Mouse (Mus musculus): ENCODE data around the gene Pnmal1.

The Pnmal1 gene

DNA sequence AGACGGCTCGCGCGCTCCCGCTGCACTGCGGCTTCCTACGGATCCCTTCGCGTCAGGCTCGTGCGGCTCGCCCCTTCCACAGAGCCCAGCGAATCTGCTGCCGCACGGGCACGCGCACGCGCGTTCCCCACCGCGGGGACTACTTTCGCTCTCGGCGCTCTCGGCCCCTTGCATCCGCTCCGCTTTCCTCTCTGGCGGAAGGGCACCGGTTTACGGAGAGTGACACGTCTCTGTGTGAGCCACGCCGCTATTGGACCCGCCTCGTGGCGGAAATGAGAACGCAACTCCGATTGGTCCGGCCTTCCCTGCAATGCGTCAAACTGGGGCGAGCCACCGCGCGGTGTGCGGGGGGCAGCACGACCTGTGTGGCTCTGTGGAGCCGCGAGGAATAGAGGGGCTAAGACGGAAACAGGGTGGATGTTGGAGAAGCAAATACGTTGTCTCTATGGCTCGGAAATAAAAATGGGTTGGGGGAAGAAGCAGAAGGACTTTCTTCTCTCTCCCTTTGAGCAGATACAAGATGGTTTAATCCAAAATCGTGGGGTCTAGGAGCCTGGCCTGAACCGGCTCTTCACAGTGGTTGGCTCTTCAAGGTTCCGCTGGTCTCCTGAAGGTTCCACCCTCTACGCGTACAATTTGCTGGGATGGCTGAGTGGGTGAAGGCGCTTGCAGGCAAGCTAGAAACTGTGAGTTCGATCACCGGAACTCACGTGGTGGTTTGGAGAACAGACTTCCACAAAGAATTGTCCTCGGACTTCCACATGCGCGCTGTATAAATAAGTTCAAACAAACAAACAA lies 35.2 kb upstream of the Pnmal1 start, which contains the start of gene Calm3:
Gene Calm3, minus strand, starts transcription at position 78 of the 798 bp plus-strand sequence.
- peak; percentile 97 to 99 for DNase-seq (ENCODE audit: low spot score in 2 of 2)

DNA sequence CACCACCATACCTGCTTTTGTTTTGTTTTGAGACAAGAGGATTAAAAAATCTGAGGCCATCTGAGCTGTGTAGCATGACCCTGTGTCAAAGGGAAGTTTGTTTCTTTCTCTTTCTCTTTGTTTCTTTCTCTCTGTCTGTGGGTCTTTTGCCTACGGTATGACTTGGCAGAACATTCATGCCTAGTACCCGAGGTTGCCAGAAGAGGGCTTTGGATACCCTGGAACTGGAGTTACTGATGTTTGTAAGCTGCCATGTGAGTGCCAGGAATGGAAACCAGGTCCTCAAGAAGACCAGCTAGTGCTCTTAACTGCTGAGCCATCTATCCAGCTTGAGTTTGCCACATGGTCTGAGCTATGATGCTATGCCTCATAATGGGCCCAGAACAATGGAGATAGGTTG lies 31.1 kb upstream of the Pnmal1 start:
- no peak for DNase-seq (ENCODE audit: low spot score in 2 of 2)

DNA sequence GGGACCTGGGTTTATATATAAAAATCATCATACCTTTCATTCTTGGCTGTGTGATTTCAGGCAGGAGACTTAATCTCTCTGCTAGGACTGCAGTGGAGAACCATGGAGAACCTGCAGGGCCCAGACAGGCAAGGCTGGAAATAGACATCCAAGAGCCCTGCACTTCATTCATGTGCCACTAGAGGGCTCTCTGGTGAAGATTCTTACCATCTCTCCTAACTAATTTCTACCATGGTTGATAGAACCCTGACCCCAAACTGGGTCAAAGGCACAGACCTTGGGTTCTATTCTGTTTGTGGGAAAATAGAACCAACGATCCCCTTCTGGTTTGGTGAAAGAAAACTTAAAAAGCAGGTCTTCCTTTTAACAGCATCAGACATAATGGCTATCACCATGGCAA lies 28.6 kb upstream of the Pnmal1 start:
- DNase-seq (ENCODE audit: low spot score in 2 of 2) = no peak

DNA sequence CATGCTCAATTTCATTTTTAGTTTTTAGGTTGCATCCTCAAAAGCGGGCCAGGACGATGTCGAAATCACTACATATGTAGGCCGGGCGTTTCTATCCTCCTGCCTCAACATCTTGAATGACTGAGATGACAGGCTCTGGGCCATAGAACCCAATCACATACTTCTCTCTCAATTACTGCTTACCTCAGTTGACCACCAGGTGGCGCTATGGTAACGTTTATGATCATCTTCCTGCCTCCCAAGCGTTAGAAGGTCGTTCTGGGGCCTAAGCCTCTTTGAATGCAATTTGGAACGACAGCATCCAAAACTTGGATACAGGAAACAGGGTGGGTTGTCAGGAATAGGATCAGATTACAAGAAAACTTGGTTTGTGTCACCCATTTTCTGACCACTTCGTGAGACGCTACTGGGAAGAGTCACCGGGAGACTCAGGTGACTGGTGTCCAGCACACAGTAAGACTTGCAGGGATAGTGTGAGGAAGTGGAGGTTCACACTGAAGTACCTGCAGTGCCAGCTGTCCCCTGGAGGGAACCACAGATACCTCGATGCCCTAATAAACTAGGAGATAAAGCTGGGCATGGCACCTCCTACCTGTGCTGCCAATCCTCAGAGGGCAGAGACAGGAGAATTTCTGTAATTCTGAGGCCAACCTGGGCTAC lies 27.4 kb upstream of the Pnmal1 start:
- DNase-seq (ENCODE audit: low spot score in 2 of 2) = no peak

DNA sequence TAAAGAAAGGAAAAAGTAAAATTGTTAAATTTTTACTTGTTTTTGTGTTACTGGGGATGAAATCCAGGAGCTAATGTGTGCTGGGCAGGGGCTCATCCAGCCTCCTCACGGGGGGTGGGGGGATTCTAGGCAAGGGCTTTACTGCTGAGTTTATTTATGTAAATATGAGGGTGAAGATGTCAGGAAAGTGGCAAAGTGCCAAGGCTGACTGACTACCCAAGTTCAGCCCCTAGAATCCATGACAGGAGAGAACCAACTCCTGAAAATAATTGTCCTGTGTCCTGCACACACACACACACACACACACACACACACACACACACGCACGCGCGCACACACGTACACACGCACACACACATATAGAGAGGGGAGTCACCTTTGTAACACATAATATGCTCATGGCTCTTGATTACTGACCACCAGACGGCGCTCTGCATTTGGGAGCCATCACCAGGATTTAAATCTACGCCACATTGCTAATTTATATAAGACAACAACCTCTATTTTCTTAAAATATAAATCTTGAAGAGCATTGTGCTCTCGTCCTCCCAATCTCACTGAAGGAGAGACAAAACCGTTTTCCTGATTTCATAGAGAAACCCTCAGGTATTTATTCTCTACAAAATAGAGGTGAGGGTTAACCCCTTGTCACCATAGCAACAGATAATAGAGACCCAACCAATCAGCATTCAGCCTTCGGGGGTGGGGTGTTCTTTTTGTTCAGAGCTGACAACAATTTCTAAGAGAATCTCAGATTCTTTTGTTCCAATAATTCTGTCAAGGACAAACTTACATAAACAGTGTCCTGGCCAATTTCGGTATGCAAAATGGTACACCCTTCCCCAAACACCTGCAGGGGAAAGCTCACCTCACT lies 26.5 kb upstream of the Pnmal1 start:
- no peak for DNase-seq (ENCODE audit: low spot score in 2 of 2)

DNA sequence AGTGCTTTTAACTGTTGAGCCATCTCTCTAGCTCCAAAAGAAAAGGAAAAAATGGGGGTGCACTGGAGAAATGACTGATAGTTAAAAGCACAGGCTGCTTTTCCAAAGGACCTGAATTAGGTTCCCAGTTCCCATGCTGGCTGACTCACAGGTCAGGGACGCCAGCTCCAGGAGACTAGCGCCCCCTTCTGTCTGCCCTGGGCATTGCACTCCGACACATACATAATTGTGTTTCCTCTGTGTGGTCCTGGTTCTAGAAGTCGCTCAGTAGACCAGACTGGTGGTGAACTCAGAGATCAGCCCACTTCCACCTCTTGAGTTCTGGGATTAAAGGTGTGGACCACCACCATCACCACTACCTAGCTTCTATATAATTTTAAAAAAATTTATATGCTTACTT lies 22.2 kb upstream of the Pnmal1 start:
- no peak for DNase-seq (ENCODE audit: low spot score in 2 of 2)

DNA sequence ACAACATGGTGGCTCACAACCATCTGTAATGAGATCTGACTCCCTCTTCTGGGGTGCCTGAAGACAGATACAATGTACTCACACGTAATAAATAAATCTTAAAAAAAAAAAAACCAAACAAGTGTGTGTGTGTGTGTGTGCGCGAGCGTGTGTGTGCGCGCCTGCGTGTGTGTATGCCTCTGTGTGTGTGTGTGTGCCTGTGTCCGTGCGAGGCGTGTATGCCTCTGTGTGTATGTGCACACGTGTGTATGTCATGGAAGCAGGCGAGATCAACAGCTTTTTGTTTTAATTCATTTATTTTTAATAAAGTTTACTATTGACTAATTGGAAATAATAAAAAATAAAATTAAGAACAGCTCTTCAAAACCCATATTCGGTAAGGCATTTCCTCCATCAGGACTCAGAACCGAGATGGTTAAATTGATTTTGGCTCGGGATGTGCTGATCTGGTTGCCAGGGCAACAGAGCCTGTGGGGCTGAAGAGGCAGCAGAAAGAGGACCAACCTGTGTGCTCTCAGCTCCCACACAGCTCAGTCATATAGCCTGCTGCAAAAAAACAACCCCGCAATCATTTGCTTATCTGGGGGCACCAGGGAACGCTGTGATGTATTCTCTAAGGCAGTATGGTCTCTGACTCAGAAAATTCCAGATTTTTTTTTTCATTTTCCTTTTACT lies 21.2 kb upstream of the Pnmal1 start:
- peak in 1 of 2 experiments; percentile 70 for DNase-seq (ENCODE audit: low spot score in 2 of 2)

DNA sequence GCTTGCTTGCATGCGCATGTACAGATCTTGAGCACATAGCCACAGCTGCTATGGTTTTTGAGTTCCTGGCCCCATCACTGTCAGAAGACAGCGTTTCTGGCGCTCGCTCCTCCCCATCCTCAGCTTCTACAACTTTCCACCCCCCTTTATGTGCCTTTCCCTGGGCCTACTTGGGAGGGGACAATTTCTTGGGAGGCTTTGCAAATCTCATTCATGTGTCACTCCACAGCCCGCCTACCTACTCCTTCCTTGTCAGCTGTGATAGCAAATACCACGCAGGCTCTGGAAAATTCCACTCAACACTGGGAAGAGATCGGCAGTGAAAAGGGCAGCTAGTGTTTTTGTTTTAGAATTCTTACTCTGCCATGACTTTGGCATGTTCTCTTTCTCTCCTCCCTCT lies 19.2 kb upstream of the Pnmal1 start:
- peak in 1 of 2 experiments; percentile 88 for DNase-seq (ENCODE audit: low spot score in 2 of 2)

DNA sequence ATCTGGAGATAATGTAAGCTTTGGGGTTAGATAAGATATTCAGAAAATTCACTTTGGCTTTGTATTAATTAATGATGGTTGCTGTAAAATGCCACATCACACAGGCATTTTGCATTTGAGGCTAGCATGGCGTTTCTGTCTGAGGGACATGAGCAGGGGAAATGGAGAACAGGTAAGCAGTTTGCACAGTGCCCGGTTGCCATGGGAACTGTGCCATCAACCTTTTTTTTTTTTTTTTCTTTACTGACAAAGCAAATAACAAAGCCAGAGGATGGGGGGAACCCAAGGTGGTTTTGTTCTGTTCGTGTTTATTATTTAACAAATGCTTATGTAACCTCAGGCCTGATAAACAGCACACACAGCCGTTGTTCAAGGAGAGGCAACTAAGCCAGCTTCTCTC lies 16.6 kb upstream of the Pnmal1 start:
- DNase-seq (ENCODE audit: low spot score in 2 of 2) = no peak

DNA sequence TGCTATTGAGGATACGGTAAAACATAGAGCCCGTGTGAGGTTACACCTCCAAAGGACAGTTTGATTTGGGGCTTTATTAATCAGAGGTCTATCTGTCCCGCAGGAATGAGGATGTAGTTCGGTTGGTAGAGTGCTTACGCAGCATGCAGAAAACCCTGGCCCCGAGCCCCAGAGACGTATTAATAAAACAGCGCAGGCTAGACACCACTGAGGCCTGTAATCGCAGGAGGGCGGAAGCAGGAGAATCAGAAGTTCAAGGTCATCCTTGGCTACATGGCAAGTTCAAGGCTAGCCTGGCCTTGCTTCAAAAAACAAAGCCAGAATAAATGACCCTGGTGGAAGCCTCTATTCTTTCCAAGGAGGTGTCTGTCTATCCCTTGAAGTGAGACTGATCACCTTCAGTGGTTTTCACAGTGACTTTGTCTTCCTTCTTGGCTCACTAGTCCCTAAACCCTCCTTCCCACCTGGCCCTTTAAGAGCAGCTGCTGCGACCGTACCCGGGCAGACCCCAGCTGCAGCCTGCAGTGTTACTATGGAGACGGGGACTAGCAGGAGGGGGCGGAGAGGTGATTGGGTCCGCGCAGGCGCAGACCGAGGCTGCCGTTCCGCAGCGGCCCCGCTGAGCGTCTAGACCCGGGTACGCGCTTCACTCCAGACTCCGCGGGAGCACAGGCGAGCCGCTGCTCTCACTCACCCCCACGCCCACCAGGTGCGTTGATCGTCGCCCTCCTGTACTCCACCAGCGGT lies 15.2 kb upstream of the Pnmal1 start, which contains the start of gene Pnmal2:
Gene Pnmal2, plus strand, starts transcription at position 622 of the 747 bp plus-strand sequence.
- DNase-seq (ENCODE audit: low spot score in 2 of 2) = peak; percentile 86

DNA sequence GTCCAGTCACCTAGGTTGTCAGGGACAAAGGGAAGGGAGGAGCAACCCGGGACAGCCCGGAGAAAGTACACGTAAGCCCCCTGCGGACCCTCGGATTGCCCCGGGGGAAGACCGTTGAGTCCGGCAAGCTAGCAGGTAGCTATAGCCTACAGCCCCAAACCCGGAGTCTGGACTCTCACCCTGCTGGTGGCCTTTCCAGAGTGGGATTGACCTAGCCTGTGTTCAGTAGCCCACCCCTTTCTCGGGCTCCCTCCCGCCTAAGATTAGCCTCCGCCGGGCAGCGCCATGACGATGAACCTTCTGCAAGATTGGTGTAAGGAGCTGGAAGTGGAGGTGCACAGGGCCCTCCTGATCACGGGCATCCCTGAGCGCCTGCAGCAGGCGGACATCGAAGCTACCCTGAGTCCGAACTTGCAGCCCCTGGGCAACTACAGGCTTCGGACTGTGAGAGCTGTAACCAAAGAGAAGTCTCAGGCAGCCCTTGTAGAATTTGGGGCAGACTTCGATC lies 14.6 kb upstream of the Pnmal1 start:
- DNase-seq (ENCODE audit: low spot score in 2 of 2) = no peak

DNA sequence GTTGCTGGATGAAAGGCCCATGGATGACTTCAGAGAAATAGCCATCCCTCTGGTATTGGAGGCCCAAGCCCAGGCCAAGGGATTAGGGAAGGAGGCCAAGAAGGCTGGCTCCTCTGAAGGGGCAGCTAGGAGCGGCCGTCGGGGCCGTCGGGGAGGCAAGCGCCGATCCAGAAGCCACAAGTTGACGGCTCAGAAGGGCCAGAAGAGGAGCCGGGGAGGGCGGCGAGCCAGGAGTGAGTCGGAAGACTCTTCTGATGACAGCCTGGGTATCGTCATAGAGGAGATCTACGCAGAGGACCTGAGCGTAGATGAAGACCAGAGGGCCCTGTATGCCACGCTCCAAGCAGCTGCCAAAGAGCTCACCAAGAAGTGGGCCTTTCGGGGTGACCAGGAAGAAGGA lies 14.1 kb upstream of the Pnmal1 start:
- no peak for DNase-seq (ENCODE audit: low spot score in 2 of 2)

DNA sequence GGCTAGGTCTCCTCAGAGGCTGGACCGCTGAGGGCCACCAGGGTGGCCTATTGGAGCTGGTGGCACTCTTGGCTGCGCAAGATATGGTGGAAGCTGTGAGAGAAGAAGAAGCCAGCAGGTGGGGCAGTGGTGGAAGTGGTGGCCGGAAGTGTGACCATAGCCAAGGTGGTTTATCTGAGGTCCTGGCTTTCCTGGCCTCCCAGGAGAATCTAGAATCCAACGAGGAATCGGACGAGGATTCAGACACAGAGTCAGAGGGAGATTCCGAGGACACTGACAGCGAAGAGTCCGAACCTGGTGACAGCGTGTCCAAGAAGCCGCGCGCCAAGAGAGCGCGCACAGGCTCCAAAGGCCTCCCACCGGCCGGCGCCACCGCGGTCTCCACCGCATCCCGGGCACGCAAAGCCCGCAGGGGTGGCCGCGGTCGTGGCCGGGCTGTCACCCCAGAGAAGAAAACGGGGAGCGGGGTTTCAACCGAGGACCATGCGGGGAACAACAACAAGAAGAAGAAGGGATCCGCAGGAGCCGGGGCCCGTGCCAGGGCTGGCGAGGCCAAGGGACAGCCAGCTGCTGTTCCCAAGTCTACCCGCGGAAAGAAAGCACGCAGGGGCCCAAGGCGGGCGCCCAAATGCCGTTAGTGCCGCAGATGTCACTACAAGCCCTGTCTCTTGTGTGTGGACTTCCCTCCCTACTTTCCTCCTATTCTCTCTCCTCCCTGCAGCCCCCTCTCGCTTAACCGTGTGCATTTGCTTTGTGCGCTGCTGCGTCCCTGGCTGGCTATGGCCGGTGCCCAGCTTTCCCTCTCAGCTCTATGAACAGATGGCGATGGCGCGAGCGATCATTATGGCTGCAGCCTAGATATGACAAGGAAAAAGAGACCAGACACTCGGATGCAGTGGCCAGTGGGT lies 12.8 kb upstream of the Pnmal1 start:
- no peak for DNase-seq (ENCODE audit: low spot score in 2 of 2)

DNA sequence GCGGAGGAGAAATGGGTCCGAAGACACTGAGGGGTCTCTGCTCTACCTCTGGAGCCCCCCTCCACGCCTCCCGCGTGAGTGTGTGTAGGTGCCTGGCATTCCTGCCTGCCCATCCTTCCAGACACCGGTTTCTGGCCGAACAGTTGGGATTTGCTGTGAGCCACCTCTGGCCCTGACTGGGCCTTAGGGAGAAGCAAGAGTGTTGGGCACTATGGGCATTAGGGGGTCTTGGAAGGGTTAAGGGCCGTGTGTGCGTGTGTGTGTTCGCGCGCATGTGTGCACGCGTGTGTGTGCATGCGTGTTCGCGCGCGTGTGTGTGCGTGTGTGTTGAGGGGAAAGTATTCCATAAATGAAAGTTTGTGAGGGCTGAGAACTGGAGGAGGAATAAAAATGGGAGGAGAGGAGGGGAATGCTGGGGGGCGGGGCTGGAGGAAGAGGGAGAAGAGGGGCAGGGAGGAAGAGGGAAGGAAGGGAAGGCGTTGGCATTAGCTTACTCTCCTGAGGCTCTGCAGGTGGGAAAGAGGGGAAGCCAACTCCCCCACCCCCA lies 12.1 kb upstream of the Pnmal1 start:
- DNase-seq (ENCODE audit: low spot score in 2 of 2) = no peak

DNA sequence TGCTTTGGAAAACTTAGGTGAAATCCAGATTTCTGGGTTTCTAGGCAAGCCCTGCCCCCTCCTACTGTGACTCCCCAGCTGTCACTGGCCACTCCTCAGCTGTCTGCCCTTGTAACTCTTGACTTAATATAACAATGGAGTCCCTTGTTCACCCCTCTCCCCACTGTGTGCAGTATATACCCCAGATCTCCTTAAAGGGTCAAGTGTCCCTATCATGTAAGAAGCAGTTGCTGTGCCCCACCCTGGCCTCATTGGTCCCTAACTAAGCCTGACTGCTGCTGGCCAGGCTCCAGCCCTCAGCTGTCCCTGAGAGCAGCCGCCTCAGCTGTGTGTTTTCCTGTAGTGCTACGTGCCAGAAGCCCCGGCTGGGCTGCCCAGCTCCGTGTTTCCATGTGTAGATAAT lies 11.5 kb upstream of the Pnmal1 start:
- no peak for DNase-seq (ENCODE audit: low spot score in 2 of 2)

DNA sequence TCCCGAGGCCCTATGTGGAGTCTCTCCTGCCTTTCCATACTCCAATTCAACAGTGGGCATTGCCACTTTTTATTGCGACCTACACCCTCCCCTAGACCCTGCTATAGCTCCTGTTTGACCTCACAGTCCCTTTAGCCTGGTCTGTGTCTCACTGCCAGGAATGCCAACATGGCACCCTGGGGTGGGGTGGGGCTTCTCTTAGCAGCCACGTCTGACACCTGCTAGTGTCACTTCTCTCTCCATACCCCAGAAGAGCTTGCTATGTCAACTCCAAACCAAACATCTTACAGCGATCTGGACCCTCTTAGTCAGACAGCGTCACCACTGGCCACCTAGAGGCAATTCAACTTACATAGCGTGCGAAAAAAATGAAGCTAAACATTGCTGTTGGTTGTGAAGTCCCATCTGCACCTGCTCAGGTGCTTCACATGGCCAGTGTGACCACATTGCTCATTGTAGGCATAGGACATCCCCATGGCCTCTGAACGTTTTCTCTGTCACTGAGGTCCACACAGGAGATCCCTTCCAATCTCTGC lies 10.5 kb upstream of the Pnmal1 start:
- no peak for DNase-seq (ENCODE audit: low spot score in 2 of 2)

DNA sequence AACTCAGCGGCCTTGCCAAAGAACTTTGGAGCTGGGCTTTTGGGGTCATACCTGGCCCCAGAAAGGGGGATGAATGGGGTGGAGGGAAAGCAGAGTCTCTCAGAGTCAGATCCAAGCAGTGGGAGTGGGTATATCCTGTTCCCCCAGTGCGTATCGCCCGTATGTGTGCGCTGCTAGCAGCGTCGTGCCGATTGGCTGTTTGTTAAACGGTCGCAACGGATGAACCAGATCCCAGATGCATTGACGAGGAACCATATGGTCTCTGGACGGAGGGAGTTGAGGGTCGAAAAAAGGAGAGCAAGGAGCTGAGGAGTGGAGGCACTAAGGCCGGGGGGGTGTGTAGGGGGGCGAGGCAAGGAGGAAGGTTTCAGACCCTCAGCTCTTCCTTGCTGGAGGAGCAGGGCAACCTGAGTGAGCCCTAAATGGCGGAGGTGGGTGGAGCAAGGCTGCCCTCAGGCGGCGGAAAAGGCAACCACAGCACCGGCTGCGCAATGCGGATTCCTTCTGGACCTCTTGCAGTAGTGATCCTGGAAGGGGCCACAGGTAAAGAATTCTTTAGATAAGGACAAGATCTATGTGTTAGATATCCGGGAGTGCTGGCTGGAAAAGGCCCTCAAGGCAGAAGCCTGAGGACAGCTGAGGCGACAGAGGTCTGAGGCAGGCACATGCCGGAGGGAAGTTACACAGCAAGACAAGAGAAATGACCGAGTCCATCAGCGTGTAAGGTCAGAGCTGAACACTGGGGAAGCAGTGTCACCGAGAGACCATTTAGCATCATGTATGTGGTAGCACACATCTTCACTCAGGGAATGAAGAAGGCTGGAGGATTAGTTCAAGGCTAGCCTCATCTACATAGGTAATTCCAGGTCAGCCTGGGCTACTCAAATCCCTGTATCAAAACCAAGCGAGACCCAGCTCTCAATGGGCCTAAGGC lies 9.3 kb upstream of the Pnmal1 start:
- peak; percentile 77 to 80 for DNase-seq (ENCODE audit: low spot score in 2 of 2)

Measured in right cerebral cortex, postnatal 36 days (tissue).